Mouse (Mus musculus) MEL (cell line): ENCODE data around the gene S100a4. TPM values are rescaled to one million over a fixed set of nuclear protein-coding genes. Genes with fewer than 3 reads are reported as not detected.
A peak's percentile ranks its signal among the peaks of the same experiment; 100 is the strongest.

ENCODE experiments used
- DNase-seq: peaks from one replicate; pipeline ENCODE4 v3.0.0; 2011; ENCODE audit warnings: low read depth, low spot score
- H3K27ac ChIP-seq: 2 replicates; pipeline ENCODE4 v1.5.1; 2012; ENCODE audit warnings: low read depth, mild to moderate bottlenecking, control low read depth, low read length, moderate library complexity; ENCODE audit not compliant: control insufficient read depth
- H3K27me3 ChIP-seq, 2 experiments: fragments of 150-350 bp in 1 of 2; sonication (generic) in 1 of 2; 2 replicates each; pipeline ENCODE4 v1.6.1; 2012; ENCODE audit warnings: low read length in 2 of 2, mild to moderate bottlenecking in 2 of 2, improper control_type of control experiment in 1 of 2, moderate library complexity in 1 of 2; ENCODE audit not compliant: insufficient read depth in 2 of 2, control insufficient read depth in 1 of 2
- H3K36me3 ChIP-seq, 2 experiments: 2 replicates each; pipeline ENCODE4 v1.6.1; 2012 to 2014; ENCODE audit warnings: low read length in 2 of 2, improper control_type of control experiment in 1 of 2, inconsistent platforms in 1 of 2, mild to moderate bottlenecking in 1 of 2; ENCODE audit not compliant: insufficient read depth in 2 of 2, control insufficient read depth in 1 of 2
- H3K4me1 ChIP-seq, 2 experiments: fragments of 150-350 bp in 1 of 2; sonication (generic) in 1 of 2; 2 replicates each; pipeline ENCODE4 v1.6.1; 2012; ENCODE audit warnings: low read length in 2 of 2, improper control_type of control experiment in 1 of 2, mild to moderate bottlenecking in 1 of 2; ENCODE audit not compliant: insufficient read depth in 2 of 2, control insufficient read depth in 1 of 2
- H3K4me3 ChIP-seq, 2 experiments: fragments of 150-350 bp in 1 of 2; sonication (generic) in 1 of 2; 2 replicates each; pipeline ENCODE4 v1.5.1; 2012; ENCODE audit warnings: low read depth in 2 of 2, low read length in 2 of 2, mild to moderate bottlenecking in 2 of 2, moderate library complexity in 2 of 2, control low read depth in 1 of 2, improper control_type of control experiment in 1 of 2; ENCODE audit not compliant: control insufficient read depth in 1 of 2, insufficient read depth in 1 of 2
- H3K79me2 ChIP-seq: 2 replicates; pipeline ENCODE4 v1.6.1; 2012; ENCODE audit warnings: mild to moderate bottlenecking, low read length, moderate library complexity; ENCODE audit not compliant: control insufficient read depth, poor library complexity, insufficient read depth
- H3K9ac ChIP-seq: 2 replicates; pipeline ENCODE4 v1.6.1; 2012; ENCODE audit warnings: low read depth, mild to moderate bottlenecking, control low read depth, low read length, moderate library complexity; ENCODE audit not compliant: control insufficient read depth, poor library complexity, severe bottlenecking
- H3K9me3 ChIP-seq: fragments of 150-350 bp; sonication (generic); replicated peaks from 2 replicates; pipeline ENCODE4 v1.6.1; 2012; ENCODE audit warnings: mild to moderate bottlenecking, low read length, improper control_type of control experiment, moderate library complexity; ENCODE audit not compliant: insufficient read depth
- BHLHE40 ChIP-seq: IDR thresholded peaks from 2 replicates; pipeline ENCODE4 v1.6.1; 2012; ENCODE audit warnings: low read depth, mild to moderate bottlenecking, inconsistent platforms, low read length, improper control_type of control experiment, borderline replicate concordance
- CHD2 ChIP-seq: IDR thresholded peaks from 2 replicates; pipeline ENCODE4 v1.6.1; 2011; ENCODE audit warnings: low read length, improper control_type of control experiment
- CTCF ChIP-seq, 3 experiments: IDR thresholded peaks in 2 of 3; conservative IDR thresholded peaks in 1 of 3; 2 replicates each; pipeline ENCODE4 v1.5.1; 2011 to 2012; ENCODE audit warnings: low read length in 3 of 3, low read depth in 2 of 3, mild to moderate bottlenecking in 2 of 3, improper control_type of control experiment in 1 of 3, inconsistent platforms in 1 of 3, mixed read lengths in 1 of 3, moderate library complexity in 1 of 3; ENCODE audit not compliant: control insufficient read depth in 1 of 3, insufficient read depth in 1 of 3, poor library complexity in 1 of 3, severe bottlenecking in 1 of 3
- ELF1 ChIP-seq: IDR thresholded peaks from 2 replicates; pipeline ENCODE4 v1.6.1; 2014; ENCODE audit warnings: low read depth, mild to moderate bottlenecking, inconsistent platforms, low read length, improper control_type of control experiment, moderate library complexity
- EP300 ChIP-seq, 2 experiments: IDR thresholded peaks; 2 replicates each; pipeline ENCODE4 v1.6.1; 2011; ENCODE audit warnings: improper control_type of control experiment in 2 of 2, low read length in 2 of 2, low read depth in 1 of 2, mild to moderate bottlenecking in 1 of 2
- GABPA ChIP-seq: IDR thresholded peaks from 2 replicates; pipeline ENCODE4 v1.6.1; 2012; ENCODE audit warnings: low read depth, mild to moderate bottlenecking, inconsistent platforms, low read length, improper control_type of control experiment, moderate library complexity
- GATA1 ChIP-seq: IDR thresholded peaks from 2 replicates; pipeline ENCODE4 v1.6.1; 2011; ENCODE audit warnings: low read depth, low read length, improper control_type of control experiment
- JUND ChIP-seq: IDR thresholded peaks from 2 replicates; pipeline ENCODE4 v1.6.1; 2011; ENCODE audit warnings: low read depth, mild to moderate bottlenecking, improper control_type of control experiment, low read length
- MAFK ChIP-seq: IDR thresholded peaks from 2 replicates; pipeline ENCODE4 v1.6.1; 2011; ENCODE audit warnings: low read depth, mild to moderate bottlenecking, low read length, improper control_type of control experiment, borderline replicate concordance
- MAX ChIP-seq: IDR thresholded peaks from 2 replicates; pipeline ENCODE4 v1.6.1; 2011; ENCODE audit warnings: low read length, improper control_type of control experiment
- MAZ ChIP-seq: IDR thresholded peaks from 2 replicates; pipeline ENCODE4 v1.6.1; 2012; ENCODE audit warnings: low read depth, mild to moderate bottlenecking, inconsistent platforms, low read length, improper control_type of control experiment
- MYB ChIP-seq: IDR thresholded peaks from 2 replicates; pipeline ENCODE4 v1.6.1; 2011; ENCODE audit warnings: mild to moderate bottlenecking, low read depth, low read length, improper control_type of control experiment
- POLR2A ChIP-seq, 2 experiments: IDR thresholded peaks; 2 replicates each; pipeline ENCODE4 v1.6.1; 2011 to 2012; ENCODE audit warnings: low read length in 2 of 2, mild to moderate bottlenecking in 2 of 2, control low read depth in 1 of 2, improper control_type of control experiment in 1 of 2, low read depth in 1 of 2, moderate library complexity in 1 of 2; ENCODE audit not compliant: control insufficient read depth in 1 of 2, insufficient read depth in 1 of 2, poor library complexity in 1 of 2
- POLR2AphosphoS5 ChIP-seq: IDR thresholded peaks from 2 replicates; pipeline ENCODE4 v1.6.1; 2012; ENCODE audit warnings: low read depth, borderline replicate concordance, mild to moderate bottlenecking, inconsistent platforms, low read length, moderate library complexity, mixed read lengths
- SIN3A ChIP-seq: IDR thresholded peaks from 2 replicates; pipeline ENCODE4 v1.6.1; 2012; ENCODE audit warnings: low read length, improper control_type of control experiment, inconsistent platforms
- TCF12 ChIP-seq: IDR thresholded peaks from 2 replicates; pipeline ENCODE4 v1.6.1; 2014; ENCODE audit warnings: low read depth, mild to moderate bottlenecking, inconsistent platforms, low read length, improper control_type of control experiment, moderate library complexity
- USF1 ChIP-seq: IDR thresholded peaks from 2 replicates; pipeline ENCODE4 v1.6.1; 2014; ENCODE audit warnings: low read depth, mild to moderate bottlenecking, inconsistent platforms, low read length, improper control_type of control experiment, moderate library complexity
- ZC3H11A ChIP-seq: IDR thresholded peaks from 2 replicates; pipeline ENCODE4 v1.6.1; 2012; ENCODE audit warnings: low read depth, mild to moderate bottlenecking, inconsistent platforms, low read length, improper control_type of control experiment
- ZKSCAN1 ChIP-seq: IDR thresholded peaks from 2 replicates; pipeline ENCODE4 v1.6.1; 2012; ENCODE audit warnings: low read depth, mild to moderate bottlenecking, inconsistent platforms, low read length, improper control_type of control experiment, moderate library complexity
- ZMIZ1 ChIP-seq: IDR thresholded peaks from 2 replicates; pipeline ENCODE4 v1.6.1; 2012; ENCODE audit warnings: low read depth, mild to moderate bottlenecking, inconsistent platforms, low read length, improper control_type of control experiment, moderate library complexity
- ZNF384 ChIP-seq: IDR thresholded peaks from 2 replicates; pipeline ENCODE4 v1.6.1; 2012; ENCODE audit warnings: low read depth, mild to moderate bottlenecking, inconsistent platforms, low read length, improper control_type of control experiment
- polyA plus RNA-seq, 2 experiments: library from polyadenylated mRNA; stranded (reverse) in 1 of 2; unstranded in 1 of 2; fragments of >175 nt in 1 of 2; fragments of >200 nt in 1 of 2; gene quantifications; 2 replicates each; pipeline versions ENCODE4 v1.2.1 to v1.2.4; 2012; ENCODE audit warnings: low replicate concordance in 2 of 2, low read depth in 1 of 2; ENCODE audit not compliant: insufficient read length in 2 of 2, insufficient read depth in 1 of 2, missing spikeins in 1 of 2
- total RNA-seq: library from RNA; depleted of rRNA; stranded (reverse); fragments of 300-350 nt; gene quantifications from 2 replicates; pipeline ENCODE4 v1.2.3, GENCODE M21; 2012

Gene S100a4
- total and polyA plus RNA-seq, 3 experiments = 0.73 to 2.3 TPM; not detected in 1

DNA sequence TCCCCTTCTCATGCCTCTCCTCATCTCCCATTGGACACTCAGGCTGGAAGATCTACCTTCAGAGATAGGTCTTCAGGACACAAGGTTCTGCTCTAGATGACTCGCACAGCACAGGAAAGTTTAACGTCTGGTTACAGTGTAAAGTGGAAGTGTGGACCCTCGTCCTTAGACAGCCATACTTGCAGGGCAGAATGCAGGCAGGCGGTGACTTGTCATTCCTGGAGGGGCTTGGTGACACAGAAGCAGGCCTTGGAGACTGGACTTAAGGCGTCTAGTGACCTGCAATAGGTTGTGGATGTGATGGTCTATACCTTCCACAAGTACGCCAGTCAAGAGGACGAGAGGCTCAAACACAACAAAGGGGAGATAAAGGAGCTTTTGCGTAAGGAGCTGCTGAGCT is 13.6 kb upstream of the S100a4 start, which contains the start of gene S100a2:
S100a2 (plus strand) TSS at position 301 of the 400 bp plus-strand sequence.
- Histone ChIP-seq H3K4me3 (no peak within 1 kb of the TSS), H3K36me3 (peaks cover 0 to 9% of the 10 kb centered on the region in 2 experiments; a peak in 2 of 4 replicates), H3K79me2 (no peaks in the 10 kb centered on the region), H3K4me1 (peaks cover 0 to 28% of the 10 kb centered on the region in 2 experiments; a peak in 2 of 4 replicates), H3K27me3 (no peaks in the 10 kb centered on the region), H3K9me3 (no peaks in the 10 kb centered on the region; the same call in 1 of the 2 replicates), H3K27ac (no peak within 1 kb of the TSS), H3K9ac (no peak within 1 kb of the TSS)
- TF ChIP-seq MYB (no peak), BHLHE40 (no peak), ELF1 (no peak)
- no peak for DNase-seq

- Histone ChIP-seq H3K36me3 (no peaks in the 10 kb centered on the region), H3K4me3 (no peak overlapping the region), H3K27me3 (peaks cover 0 to 1% of the 10 kb centered on the region in 2 experiments; a peak in 1 of 4 replicates), H3K9ac (no peak overlapping the region), H3K79me2 (no peaks in the 10 kb centered on the region), H3K9me3 (no peaks in the 10 kb centered on the region; the same call in 1 of the 2 replicates), H3K27ac (no peak overlapping the region), H3K4me1 (no peaks in the 10 kb centered on the region)
- no peak for TF ChIP-seq CTCF (IDR thresholded peaks at IDR 0.05 in 2 of 3, conservative IDR thresholded peaks at IDR 0.05 in 1 of 3; ENCODE audit: control insufficient read depth in 1 of 3, insufficient read depth in 1 of 3, low read depth in 2 of 3, low read length in 3 of 3, poor library complexity in 1 of 3, severe bottlenecking in 1 of 3)
- TF ChIP-seq MAX = 0 out of 2 replicates have a peak, but pooled peaks have one; percentile 32
- peak; percentile 31; the same call in 1 of the 2 replicates for TF ChIP-seq USF1
- no peak for DNase-seq
Observed at GRCm38 (mm10) chr3:90594466-90594865, 9.1 kb upstream of the S100a4 start.

DNA sequence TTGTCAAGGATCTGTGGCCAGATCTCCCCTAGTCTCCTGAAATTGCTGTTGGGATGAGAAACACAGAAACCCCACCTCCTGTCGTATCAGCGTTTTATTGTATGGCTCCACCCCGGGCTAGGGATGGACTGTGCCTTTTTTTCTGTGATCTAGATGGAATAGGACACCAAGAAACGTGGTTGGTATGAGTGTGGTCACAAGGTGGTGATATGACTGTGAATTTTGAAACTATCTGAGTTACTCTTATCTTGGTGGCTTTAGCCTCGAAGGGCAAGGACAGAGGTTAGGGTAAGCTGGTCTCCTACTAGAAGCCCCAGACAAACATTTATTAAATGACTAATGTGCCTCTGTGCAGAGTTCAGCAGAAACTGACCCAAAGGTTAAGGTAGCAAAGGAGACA is 8.0 kb upstream of the S100a4 start:
- Histone ChIP-seq H3K36me3 (no peaks in the 10 kb centered on the region), H3K9me3 (no peaks in the 10 kb centered on the region; the same call in 1 of the 2 replicates), H3K4me3 (no peak overlapping the region), H3K9ac (no peak overlapping the region), H3K4me1 (no peaks in the 10 kb centered on the region), H3K27me3 (peaks cover 0 to 1% of the 10 kb centered on the region in 2 experiments; a peak in 1 of 4 replicates), H3K27ac (no peak overlapping the region), H3K79me2 (no peaks in the 10 kb centered on the region)
- no peak for DNase-seq
- TF ChIP-seq ZMIZ1 (no peak), POLR2AphosphoS5 (no peak), SIN3A (no peak)

DNA sequence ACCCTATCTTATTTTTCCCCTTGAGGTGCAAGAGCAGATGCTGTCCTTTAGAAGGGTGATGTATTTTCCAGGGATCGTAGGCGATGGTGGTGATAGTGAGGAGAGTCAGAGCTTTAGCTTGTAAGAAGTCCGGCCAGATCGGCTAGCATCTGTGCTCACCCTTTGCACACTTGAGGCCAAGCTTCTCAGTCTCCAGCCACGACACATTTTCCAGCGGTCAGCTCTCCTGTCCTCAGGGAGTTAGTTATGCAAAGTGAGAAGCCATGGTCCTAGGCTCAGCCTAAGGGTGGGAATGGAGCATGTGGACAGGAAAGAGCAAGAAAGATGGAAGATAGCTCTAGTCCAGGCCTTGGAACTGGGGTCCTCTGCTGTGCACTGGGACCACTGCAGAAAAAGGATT is 6.8 kb upstream of the S100a4 start:
- no peak for DNase-seq
- H3K36me3 ChIP-seq = no peaks in the 10 kb centered on the region
- no peak for TF ChIP-seq ZNF384
- no peak for TF ChIP-seq SIN3A
- TF ChIP-seq MAZ = no peak
- no peak for TF ChIP-seq GATA1
- no peak for TF ChIP-seq ZKSCAN1
- no peak for TF ChIP-seq JUND
- TF ChIP-seq TCF12 = no peak
- TF ChIP-seq CTCF (IDR thresholded peaks at IDR 0.05 in 2 of 3, conservative IDR thresholded peaks at IDR 0.05 in 1 of 3; ENCODE audit: control insufficient read depth in 1 of 3, insufficient read depth in 1 of 3, low read depth in 2 of 3, low read length in 3 of 3, poor library complexity in 1 of 3, severe bottlenecking in 1 of 3) = no peak
- no peak for TF ChIP-seq ELF1
- no peak for TF ChIP-seq GABPA
- TF ChIP-seq MAFK = no peak
- no peak for TF ChIP-seq CHD2
- no peak for TF ChIP-seq POLR2A (IDR thresholded peaks at IDR 0.05; ENCODE audit: control insufficient read depth in 1 of 2, insufficient read depth in 1 of 2, low read depth in 1 of 2, low read length in 2 of 2, poor library complexity in 1 of 2)
- TF ChIP-seq ZC3H11A = no peak
- no peak for TF ChIP-seq EP300 (IDR thresholded peaks at IDR 0.05; ENCODE audit: low read depth in 1 of 2, low read length in 2 of 2)

More for the DNA sequence above, 6.8 kb upstream of the S100a4 start:
- Histone ChIP-seq H3K9ac (no peak overlapping the region), H3K9me3 (no peaks in the 10 kb centered on the region; the same call in 1 of the 2 replicates), H3K27me3 (peaks cover 0 to 1% of the 10 kb centered on the region in 2 experiments; a peak in 1 of 4 replicates), H3K79me2 (no peaks in the 10 kb centered on the region), H3K4me3 (no peak overlapping the region), H3K4me1 (no peaks in the 10 kb centered on the region), H3K27ac (no peak overlapping the region)
